Mouse (Mus musculus): Measurements from ENCODE around the gene Gse1.

The Gse1 gene

DNA sequence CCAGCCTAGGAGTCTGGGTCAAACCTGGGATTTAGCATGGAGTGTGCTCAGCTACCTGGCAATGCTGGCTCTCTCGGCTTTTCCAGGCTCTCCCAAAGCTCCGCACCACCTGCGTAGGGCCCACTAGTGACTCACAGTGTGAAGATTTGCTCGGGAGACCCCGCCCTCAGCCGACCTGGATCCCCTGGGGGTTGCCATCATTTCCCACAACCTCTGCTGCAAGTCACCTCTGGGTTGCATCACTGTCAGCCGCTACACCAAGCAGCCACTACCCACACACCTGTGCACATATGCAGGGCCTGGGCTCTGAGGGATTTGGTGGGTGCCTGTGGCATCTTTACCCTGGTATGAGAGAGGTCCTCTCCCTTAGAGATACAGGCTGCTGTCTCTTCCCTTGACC is 239.3 kb downstream of the Gse1 start:
- ChIA-PET POLR2A (interaction anchor here in 2 of 4 experiments (0.5 to 4.2 kb wide), 5 partner anchors 9 to 99 kb away, joined by 3 to 12 read pairs (median 3); no protein-coding TSS in a partner anchor), CTCF (interaction anchor here in 1 of 4 experiments (0.5 kb wide), 1 partner anchor 1064 kb away, joined by 3 read pairs; no protein-coding TSS in a partner anchor)

DNA sequence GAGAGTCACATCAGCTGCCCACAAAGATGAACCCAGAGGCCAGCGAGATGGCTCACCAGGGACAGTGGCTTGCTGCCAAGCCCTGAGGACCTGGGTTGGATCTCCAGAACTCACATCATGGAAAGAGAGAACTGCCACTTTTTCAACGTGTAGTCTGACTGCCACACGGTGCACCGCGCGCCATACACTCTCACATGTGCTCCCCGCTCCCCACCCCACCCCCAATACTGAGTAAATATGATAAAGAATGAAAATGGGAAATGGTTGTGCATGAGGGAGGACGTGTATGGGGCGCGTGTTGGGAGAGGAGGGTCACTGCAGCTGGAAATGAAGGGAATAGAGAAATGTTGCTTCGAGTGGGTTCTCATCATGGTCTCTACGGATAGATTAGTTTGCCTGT is 241.9 kb downstream of the Gse1 start:
- CTCF ChIA-PET = interaction anchor here (0.5 to 2.0 kb wide), 15 partner anchors 9 to 1961 kb away, joined by 3 to 10 read pairs (median 3); no protein-coding TSS in a partner anchor

DNA sequence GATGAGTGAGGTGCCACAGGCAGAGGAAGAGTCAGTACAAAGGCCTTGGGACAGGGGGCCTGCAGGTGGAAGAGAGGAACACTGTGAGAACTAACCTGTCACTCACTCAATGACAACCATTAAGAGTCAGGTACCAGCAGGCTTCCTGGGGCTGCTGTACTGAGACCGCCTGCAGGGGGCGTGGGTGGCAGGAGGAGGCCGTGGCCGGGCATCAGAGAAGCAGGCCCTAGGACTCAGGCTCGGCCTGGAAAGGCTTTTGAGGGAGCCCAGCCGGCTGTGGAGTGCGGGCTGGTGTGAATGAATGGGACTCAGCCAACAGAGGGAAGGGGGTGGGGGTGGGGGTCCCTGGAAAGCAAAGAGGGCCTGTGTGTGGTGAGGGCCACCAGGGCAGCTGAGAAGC is 242.9 kb downstream of the Gse1 start:
- POLR2A ChIA-PET = interaction anchor here (0.6 to 2.7 kb wide), 13 partner anchors 16 to 138 kb away, joined by 3 to 10 read pairs (median 5); no protein-coding TSS in a partner anchor
- CTCF ChIA-PET = interaction anchor here (0.6 to 2.0 kb wide), 29 partner anchors 8 to 576 kb away, joined by 3 to 10 read pairs (median 4); no protein-coding TSS in a partner anchor

More for the DNA sequence above, 241.9 kb downstream of the Gse1 start:
- POLR2A ChIA-PET = interaction anchor here in 2 of 4 experiments (1.0 to 4.2 kb wide), 4 partner anchors 12 to 62 kb away, joined by 3 to 12 read pairs (median 4); no protein-coding TSS in a partner anchor

DNA sequence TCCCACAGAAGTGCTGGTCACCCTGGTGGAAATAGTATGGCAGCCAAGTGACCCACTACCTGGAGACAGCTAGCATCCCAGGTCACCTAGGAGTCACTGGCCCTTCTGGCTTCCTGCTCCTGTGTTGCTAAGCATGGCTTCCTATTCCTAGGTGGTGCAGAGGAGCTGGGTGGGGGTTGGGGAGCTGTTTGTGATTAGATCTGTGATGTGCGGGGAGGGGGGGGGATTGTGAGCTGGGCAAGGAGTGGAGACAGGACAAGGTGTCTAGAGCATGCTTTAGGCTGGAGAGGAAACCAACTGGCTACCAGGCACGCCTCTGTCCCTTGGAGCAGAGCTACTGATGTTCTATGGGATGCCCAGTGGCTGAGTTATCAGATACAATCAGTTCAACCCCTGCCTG is 243.5 kb downstream of the Gse1 start:
- ChIA-PET POLR2A (interaction anchor here (0.5 to 2.7 kb wide), 21 partner anchors 9 to 103 kb away, joined by 3 to 10 read pairs (median 4); no protein-coding TSS in a partner anchor), CTCF (interaction anchor here (0.6 to 2.0 kb wide), 32 partner anchors 9 to 1441 kb away, joined by 3 to 10 read pairs (median 4); no protein-coding TSS in a partner anchor)

DNA sequence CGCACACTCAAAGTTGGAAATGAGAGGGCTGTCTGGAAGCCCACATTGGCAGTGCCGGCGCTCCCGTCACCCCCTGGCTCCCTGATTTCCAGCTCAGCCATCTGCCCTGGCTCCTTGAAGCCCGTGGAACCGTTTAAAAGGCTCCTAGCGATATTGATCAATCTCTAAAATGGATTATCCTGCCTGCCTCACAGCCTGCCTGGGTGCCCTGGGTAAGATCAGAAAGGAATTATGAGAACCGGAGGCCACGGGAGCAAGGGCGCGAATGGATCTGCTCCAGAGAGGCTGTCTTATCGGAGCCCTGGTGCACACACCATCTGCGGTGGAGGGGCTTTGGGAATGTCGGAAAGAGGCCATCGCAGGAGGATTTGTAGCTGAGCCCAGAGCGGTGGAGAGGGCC is 244.0 kb downstream of the Gse1 start:
- CTCF ChIA-PET = interaction anchor here (0.6 to 2.0 kb wide), 25 partner anchors 10 to 1440 kb away, joined by 3 to 8 read pairs (median 4); no protein-coding TSS in a partner anchor
- POLR2A ChIA-PET = interaction anchor here in 3 of 4 experiments (0.5 to 2.7 kb wide), 19 partner anchors 8 to 144 kb away, joined by 3 to 10 read pairs (median 3); no protein-coding TSS in a partner anchor

DNA sequence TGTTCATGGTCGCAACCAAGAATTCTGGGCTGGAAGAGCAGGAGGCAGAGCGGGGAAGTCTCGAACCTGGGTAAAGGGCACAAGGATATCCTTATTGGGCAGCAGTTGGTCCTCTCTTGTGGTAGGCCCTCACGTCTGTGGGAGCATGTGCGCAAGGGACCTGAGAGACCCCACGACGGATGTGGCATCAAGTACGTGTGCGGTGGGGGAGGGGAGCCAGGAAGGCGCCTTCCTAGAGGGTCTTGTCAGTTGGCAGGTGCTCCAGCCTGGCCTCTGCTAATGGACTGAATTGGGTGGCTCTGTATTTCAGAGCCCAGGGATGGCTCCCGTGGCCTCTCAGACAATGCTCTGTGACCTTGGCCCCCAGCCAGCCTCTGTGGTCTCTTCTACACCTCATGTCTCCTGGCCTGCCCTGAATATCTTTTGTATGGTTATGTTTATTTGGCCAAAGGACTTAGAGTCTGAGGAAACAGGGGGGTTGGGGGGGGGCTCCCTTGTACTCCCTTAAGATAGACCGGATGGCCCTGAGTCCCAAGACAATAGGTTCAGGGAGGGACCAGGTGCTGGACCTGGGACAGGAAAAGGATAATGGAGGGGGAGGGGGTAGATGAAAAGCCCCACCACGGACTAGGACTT is 245.6 kb downstream of the Gse1 start:
- ChIA-PET CTCF (interaction anchor here in 1 of 4 experiments (1.0 kb wide), 1 partner anchor 18 kb away, joined by 5 read pairs; no protein-coding TSS in a partner anchor), POLR2A (interaction anchor here in 2 of 4 experiments (0.8 to 2.7 kb wide), 3 partner anchors 35 to 66 kb away, joined by 4 to 8 read pairs (median 5); no protein-coding TSS in a partner anchor)

DNA sequence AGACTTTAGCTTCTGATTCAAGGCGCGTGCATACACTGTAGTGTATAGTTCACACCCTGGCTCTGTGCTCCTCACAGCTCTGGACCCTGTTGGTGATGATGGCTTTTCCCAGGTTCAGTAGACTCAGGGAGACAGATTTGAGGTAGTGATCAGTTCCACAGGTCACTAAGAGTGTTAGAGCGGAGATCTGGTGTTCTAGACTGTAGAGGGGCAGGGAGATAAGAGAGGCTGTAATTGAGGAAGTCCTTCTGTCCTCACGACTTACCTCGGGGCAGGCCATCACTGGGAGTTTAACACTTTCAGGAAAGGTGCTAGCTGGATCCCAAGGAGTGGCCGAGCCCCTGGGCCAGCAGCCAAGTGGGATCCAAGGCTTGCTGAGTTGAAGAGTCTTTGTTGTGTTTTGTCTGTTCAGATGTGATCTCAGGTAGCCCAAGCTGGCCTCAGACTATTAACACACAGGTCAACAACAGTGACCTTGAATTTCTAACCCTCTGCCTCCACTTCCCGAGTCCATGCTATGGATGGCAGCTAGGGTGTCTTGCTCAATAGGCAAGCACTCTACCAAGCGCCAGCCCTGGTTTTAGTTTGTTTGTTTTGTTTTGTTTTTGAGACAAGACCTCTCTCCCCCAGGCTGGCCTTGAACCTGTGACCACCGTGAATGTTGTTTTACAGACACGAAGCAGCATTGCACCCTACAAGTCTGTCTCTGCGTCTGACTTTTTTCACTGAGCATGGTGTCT is 246.4 kb downstream of the Gse1 start:
- POLR2A ChIA-PET = interaction anchor here in 2 of 4 experiments (0.5 to 2.7 kb wide), 10 partner anchors 10 to 98 kb away, joined by 3 to 10 read pairs (median 4); no protein-coding TSS in a partner anchor
- CTCF ChIA-PET = interaction anchor here in 2 of 4 experiments (0.6 to 0.8 kb wide), 2 partner anchors 61 to 212 kb away, joined by 3 read pairs; no protein-coding TSS in a partner anchor

DNA sequence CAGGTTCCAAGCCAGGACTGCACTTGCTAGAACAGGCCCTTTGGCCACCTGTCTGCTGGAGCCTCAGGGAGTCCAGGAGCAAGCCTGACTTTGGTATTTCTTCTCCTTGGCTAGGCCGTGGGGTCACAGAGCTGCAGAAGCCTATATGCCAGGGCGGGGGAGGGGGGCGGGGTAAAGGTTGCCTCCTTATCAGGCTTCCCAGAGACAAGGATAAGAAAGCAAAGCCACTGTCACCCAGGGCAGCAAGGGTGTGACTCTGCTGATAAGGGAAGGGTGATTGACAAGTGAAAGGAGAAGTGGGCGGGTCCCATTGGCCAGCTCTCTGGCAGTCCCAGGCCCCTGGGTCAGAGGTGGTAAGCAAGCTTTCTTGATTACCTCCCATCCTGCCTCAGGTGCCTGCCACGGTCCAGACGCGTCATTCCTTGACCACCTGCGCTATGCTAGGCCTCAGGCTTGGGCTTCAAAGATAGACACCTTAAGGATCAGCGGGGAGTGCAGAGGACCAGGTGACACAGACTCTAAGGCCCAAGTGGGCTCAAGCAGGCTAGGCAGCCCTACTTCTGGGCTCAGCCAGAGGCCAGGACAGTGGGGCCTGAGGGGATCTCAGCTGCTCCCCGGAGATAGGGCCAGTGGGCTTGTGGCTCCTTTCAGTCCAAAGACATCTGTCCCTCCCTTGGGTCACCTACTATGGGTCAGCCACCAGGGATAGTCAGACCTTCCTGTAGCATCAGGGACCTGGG is 247.4 kb downstream of the Gse1 start:
- POLR2A ChIA-PET = interaction anchor here in 3 of 4 experiments (0.6 to 2.7 kb wide), 16 partner anchors 11 to 99 kb away, joined by 3 to 14 read pairs (median 4); no protein-coding TSS in a partner anchor
- CTCF ChIA-PET = interaction anchor here in 2 of 4 experiments (0.5 to 0.8 kb wide), 3 partner anchors 12 to 427 kb away, joined by 3 to 5 read pairs (median 4); no protein-coding TSS in a partner anchor

DNA sequence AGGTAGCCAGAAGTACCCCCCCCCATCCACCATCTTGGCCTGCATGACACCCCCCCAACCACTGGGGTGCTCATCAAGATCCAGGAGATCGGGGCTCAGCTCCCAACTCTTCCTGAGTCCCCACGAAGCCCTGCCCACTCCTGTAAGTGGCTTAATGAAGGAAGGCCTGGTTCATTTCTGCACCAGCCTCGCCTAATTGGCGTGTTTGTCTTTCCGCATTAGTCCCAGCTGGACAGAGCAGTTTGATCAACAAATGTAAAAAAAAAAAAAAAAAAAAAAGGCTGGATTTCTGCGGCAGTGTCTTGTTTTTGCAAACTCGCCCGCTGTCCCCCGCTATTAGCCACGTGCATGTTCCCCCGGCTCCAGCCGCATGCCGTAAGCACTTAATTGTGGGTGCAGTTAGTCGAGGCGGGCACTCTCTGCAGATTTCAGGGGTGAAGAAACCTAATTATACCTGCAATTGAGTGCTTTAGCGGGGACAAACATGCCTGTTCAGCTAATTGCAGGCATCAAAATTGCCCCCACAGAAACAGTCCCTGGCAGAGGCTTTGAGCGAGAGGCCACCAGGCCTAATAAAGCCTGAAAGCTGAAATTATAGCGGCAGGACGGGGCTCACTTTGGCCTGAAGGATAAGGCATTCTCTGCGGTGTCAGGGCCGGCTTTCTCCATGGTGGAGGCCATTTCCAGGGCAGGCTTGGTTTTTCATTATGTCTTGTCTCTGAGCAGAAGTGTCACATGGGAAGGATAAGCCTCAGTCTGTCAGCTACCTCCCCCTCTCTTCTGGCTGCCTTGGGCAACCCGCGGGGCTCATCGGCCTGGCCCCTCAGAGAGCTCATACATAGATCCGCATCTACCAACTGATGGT is 248.7 kb downstream of the Gse1 start:
- CTCF ChIA-PET = interaction anchor here (0.5 to 1.0 kb wide), 10 partner anchors 8 to 195 kb away, joined by 3 to 8 read pairs (median 4); partner anchors contain the start of gene Gins2 (in 1 of the 4)
- POLR2A ChIA-PET = interaction anchor here in 3 of 4 experiments (0.6 to 2.7 kb wide), 10 partner anchors 10 to 85 kb away, joined by 3 to 14 read pairs (median 3); no protein-coding TSS in a partner anchor

DNA sequence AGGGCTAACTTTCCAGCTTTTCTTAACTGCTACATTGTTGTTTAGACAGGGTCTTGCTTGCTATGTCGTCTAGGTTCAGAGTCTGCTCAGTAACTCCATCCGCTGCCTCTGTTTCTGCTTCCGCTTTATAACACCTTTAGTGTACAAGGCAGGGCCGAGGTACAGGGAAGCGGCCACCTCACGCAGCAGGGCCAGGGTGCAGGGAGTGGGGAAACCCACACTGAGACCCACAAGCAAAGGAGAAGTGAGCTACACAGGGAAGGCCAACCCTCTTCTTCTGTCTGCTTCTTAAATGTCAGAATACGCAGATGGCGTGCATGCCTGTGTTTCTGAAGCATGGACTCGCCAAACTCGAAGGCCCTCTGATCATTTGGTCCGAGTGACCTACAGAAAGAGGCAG is 250.5 kb downstream of the Gse1 start:
- CTCF ChIA-PET = interaction anchor here in 2 of 4 experiments (0.8 to 1.6 kb wide), 4 partner anchors 8 to 48 kb away, joined by 3 to 6 read pairs (median 4); no protein-coding TSS in a partner anchor
- POLR2A ChIA-PET = interaction anchor here in 2 of 4 experiments (1.0 to 1.8 kb wide), 9 partner anchors 8 to 70 kb away, joined by 3 to 9 read pairs (median 3); no protein-coding TSS in a partner anchor

DNA sequence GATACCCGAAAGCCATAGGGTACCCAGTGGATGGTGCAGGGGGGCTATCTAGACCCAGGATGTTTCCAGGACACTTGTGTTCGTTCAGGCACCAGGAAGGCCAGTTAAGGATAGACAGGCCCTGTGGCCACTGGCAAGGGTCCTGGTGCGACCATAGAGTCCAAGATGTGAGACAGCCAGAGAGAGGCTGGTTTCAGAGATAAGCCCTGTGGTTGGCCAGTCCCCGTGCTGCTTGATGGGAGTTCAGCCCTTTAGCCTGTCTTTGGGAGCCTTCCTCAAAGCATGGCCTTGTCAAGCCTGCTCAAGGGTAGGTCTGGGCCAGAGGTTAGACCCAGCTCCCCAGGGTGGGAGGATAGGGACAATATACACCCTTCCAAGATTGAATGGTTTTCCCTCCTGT is 251.4 kb downstream of the Gse1 start:
- POLR2A ChIA-PET = interaction anchor here in 2 of 4 experiments (1.3 to 1.8 kb wide), 3 partner anchors 8 to 14 kb away, joined by 3 to 9 read pairs (median 6); no protein-coding TSS in a partner anchor
- CTCF ChIA-PET = interaction anchor here in 2 of 4 experiments (0.6 to 1.6 kb wide), 3 partner anchors 9 to 81 kb away, joined by 4 to 7 read pairs (median 6); no protein-coding TSS in a partner anchor

DNA sequence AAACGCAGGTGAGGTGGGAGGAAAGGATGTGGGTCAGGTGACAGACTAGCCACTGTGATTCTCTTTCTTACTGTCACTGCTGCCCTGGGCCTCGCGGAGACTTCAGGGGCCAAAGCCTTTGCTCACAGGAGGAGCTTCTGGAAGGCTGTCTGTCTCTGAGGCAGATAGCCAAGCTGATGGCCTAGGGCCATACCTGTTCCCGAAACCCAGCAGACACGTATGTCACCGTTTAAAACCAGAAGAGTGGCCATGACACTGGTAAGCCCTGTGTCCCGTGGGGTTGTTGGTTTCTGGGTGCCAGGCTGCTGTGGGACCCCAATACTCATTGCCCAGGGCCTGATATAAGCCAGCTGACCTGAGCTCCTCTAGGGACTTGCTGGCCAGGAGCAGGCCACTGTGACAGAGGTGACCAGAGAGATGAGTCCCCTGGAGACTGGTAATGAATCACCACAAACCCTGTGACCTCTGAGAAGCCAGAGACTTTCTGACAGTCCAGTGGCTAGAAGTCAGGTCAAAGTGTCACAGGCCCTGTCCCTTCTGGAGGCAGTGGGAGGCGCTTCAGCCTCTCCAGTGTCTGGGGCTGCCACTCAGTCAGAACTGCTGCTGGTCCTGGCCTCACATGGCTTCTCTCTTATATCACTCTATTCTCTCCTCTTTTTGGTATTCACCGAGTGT is 253.9 kb downstream of the Gse1 start:
- ChIA-PET CTCF (interaction anchor here in 1 of 4 experiments (0.7 kb wide), 1 partner anchor 53 kb away, joined by 5 read pairs; no protein-coding TSS in a partner anchor), POLR2A (interaction anchor here in 2 of 4 experiments (0.6 to 1.6 kb wide), 2 partner anchors 8 to 436 kb away, joined by 3 to 5 read pairs; no protein-coding TSS in a partner anchor)

DNA sequence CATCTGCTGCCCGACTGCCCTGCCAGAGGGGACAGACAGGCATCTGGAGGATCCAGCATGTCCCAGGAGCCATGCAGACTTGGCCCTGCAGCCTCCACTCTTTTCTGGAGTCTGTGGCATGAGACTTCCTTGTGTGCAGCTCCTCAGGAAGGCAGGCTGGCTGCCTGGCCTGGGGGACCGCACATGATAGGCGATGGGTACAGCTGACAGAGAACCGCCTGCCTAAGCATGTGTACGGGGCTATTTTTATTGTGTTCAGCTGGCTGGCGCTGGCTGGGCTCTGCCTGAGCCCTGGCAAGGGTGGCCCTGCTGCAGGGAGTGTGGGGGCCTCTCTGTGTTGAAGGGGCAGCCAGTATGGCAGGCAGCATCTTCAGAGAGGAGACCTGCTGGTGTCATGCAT is 256.2 kb downstream of the Gse1 start:
- CTCF ChIA-PET = no interaction called here
- POLR2A ChIA-PET = no interaction called here

DNA sequence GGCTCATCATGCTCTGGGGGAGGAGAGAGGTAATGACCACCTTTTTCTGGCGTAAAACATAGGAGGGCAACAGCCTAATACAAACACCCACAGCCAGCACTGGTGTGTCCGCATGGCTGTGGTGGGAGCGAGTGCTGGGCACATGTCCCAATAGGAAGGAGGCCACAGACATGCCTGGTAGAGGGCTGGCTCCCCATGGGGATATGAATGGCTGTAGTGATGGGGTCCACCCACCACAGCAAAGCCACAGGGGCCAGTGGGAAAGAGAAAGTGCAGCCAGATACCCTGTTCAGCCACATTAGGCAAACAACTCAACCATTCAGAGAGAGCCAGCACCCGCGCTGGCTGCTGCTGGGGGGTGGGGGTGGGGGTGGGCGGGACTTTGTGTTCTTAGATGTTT is 256.9 kb downstream of the Gse1 start:
- CTCF ChIA-PET = interaction anchor here in 2 of 4 experiments (0.7 to 0.8 kb wide), 2 partner anchors 24 to 55 kb away, joined by 3 to 7 read pairs; no protein-coding TSS in a partner anchor
- POLR2A ChIA-PET = interaction anchor here in 2 of 4 experiments (0.7 to 1.1 kb wide), 2 partner anchors 19 to 77 kb away, joined by 3 to 7 read pairs; no protein-coding TSS in a partner anchor

DNA sequence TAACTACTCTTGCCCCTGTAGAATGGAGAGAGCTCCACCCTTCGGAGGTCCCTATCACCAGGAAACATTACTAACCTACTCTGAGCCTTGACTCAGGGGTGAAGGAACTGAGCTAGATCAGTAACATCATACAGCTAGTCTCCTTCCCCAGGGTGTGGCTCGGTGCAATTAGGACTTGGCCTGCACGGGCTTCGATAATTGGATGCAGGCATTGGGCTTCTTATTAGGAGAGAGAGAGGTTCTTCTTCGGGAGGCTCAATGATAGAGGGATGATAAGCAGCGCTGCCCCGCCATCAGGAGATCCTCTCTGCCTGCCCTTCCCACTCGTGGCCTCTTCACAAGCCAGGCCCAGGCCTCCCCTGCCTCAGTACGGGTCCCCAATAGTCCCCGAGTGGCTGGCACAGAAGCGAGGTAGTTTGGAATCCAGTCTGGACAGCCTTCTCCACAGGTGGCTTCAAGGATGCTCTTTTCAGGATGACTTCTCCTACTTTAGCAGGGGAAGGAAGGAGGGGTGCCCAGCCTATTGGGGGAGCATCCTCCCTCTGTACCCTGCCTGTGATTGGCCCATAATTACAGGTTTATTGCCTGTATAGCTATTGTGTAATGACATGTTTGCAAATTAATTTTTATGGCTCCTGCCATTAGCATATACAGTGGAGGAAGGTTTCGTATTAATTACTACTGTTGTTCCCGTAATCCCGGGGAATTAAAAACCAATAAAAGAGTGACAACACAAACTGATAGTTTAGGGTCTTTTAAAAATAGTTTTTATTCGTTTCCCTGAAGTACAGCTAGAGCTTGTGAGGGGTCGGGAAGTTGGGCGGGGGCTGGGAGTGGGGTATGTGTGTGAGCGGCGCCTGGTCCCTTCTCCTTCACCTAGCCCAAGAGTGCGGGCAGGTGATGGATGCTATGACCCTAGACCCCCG is 257.6 kb downstream of the Gse1 start:
- ChIA-PET CTCF (interaction anchor here in 3 of 4 experiments (0.7 to 1.9 kb wide), 5 partner anchors 24 to 83 kb away, joined by 3 to 7 read pairs (median 3); no protein-coding TSS in a partner anchor), POLR2A (interaction anchor here in 2 of 4 experiments (0.7 to 3.1 kb wide), 13 partner anchors 9 to 78 kb away, joined by 3 to 14 read pairs (median 6); no protein-coding TSS in a partner anchor)
